Mouse (Mus musculus) thymus, adult 2 months (tissue): ENCODE data around the gene Ltbp2.

Experiments
- CTCF ChIP-seq: fragments of 200-500 bp; IDR thresholded peaks from 2 replicates; pipeline ENCODE4 v1.5.1; 2012; ENCODE audit warnings: mild to moderate bottlenecking, control low read depth, low read length, moderate library complexity, borderline replicate concordance; ENCODE audit not compliant: control insufficient read depth, poor library complexity, insufficient read depth; ENCODE audit errors: extremely low read depth
- POLR2A ChIP-seq: fragments of 200-500 bp; IDR thresholded peaks from 2 replicates; pipeline ENCODE4 v1.6.1; 2012; ENCODE audit warnings: mild to moderate bottlenecking, low read length, control low read depth, moderate library complexity; ENCODE audit not compliant: control insufficient read depth, poor library complexity, insufficient read depth; ENCODE audit errors: extremely low read depth

DNA sequence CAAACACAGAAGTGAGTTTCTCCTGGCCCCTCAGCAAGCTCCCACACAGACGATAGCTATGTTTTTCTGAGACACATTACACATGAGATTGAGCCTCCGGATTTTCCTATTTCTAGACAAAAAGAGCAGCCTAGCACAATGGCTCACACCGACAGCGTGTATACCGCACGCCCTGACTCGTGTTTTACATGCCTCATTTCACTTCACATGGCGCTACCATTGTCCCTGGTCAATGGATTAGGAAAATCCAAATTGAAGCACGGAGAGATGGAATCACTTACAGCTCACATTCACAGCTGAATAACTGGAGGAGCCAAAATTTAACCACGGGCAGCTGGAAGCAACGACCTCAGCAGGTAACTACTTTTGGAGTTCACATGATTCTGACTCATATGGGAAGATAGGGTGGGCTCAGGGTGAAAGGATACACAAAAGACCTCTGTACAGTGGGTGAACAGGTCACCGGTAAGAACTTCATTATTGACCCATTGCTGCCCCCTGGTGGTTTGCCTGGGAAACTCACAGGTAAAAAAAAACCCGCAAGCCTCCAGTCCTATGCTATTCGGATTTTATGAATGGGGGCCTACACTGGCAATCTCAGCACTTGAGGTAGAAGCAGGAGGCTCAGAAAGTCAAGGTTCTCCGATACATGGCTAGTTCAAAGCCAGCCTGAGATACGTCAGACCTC lies 121.2 kb downstream of the Ltbp2 start:
- TF ChIP-seq POLR2A (no peak), CTCF (no peak)
